Mouse (Mus musculus) ES-E14 (cell line): ENCODE measurements around the gene Grsf1. TPM values are rescaled to one million over a fixed set of nuclear protein-coding genes. Genes with fewer than 3 reads are reported as not detected.
A peak's percentile ranks its signal among the peaks of the same experiment; 100 is the strongest.

Experiments
- DNase-seq: peaks from one replicate; pipeline ENCODE4 v3.0.0-alpha.2; 2013; ENCODE audit warnings: low read depth, low spot score
- H3K27ac ChIP-seq: 2 replicates; pipeline ENCODE4 v1.5.1; 2012; ENCODE audit warnings: low read depth, mild to moderate bottlenecking, low read length, moderate library complexity, mixed read lengths; ENCODE audit not compliant: poor library complexity, insufficient read depth, severe bottlenecking
- H3K36me3 ChIP-seq: 2 replicates; pipeline ENCODE4 v1.6.1; 2012; ENCODE audit warnings: mild to moderate bottlenecking, low read length, moderate library complexity, mixed read lengths; ENCODE audit not compliant: control insufficient read depth, poor library complexity, insufficient read depth, severe bottlenecking
- H3K4me1 ChIP-seq, 2 experiments: fragments of 150-350 bp in 1 of 2; sonication (generic) in 1 of 2; 2 replicates each; pipeline ENCODE4 v1.6.1; 2012; ENCODE audit warnings: low read length in 2 of 2, mild to moderate bottlenecking in 1 of 2, mixed read lengths in 1 of 2; ENCODE audit not compliant: control insufficient read depth in 2 of 2, insufficient read depth in 2 of 2, poor library complexity in 1 of 2
- H3K4me3 ChIP-seq, 2 experiments: fragments of 150-350 bp in 1 of 2; sonication (generic) in 1 of 2; 2 replicates each; pipeline ENCODE4 v1.5.1; 2012; ENCODE audit warnings: low read length in 2 of 2, low read depth in 1 of 2, mild to moderate bottlenecking in 1 of 2, mixed read lengths in 1 of 2; ENCODE audit not compliant: insufficient read depth in 1 of 2, poor library complexity in 1 of 2, severe bottlenecking in 1 of 2
- H3K9ac ChIP-seq: 2 replicates; pipeline ENCODE4 v1.6.1; 2012; ENCODE audit warnings: low read depth, mild to moderate bottlenecking, low read length, mixed read lengths; ENCODE audit not compliant: poor library complexity, insufficient read depth, severe bottlenecking
- H3K9me3 ChIP-seq: fragments of 150-350 bp; sonication (generic); 2 replicates; pipeline ENCODE4 v1.6.1; 2012; ENCODE audit warnings: low read depth, mild to moderate bottlenecking, low read length; ENCODE audit not compliant: control insufficient read depth, insufficient read depth
- CHD2 ChIP-seq: IDR thresholded peaks from 2 replicates; pipeline ENCODE4 v1.6.1; 2014; ENCODE audit warnings: mild to moderate bottlenecking, low read depth, low read length, inconsistent platforms
- HCFC1 ChIP-seq: IDR thresholded peaks from 2 replicates; pipeline ENCODE4 v1.6.1; 2012; ENCODE audit warnings: low read length, inconsistent platforms, borderline replicate concordance; ENCODE audit not compliant: insufficient read depth
- MAFK ChIP-seq: IDR thresholded peaks from 2 replicates; pipeline ENCODE4 v1.6.1; 2014; ENCODE audit warnings: mild to moderate bottlenecking, low read depth, low read length, inconsistent platforms; ENCODE audit not compliant: insufficient read depth
- ZC3H11A ChIP-seq: IDR thresholded peaks from 2 replicates; pipeline ENCODE4 v1.6.1; 2012; ENCODE audit warnings: low read depth, mild to moderate bottlenecking, inconsistent platforms, low read length, borderline replicate concordance
- ZNF384 ChIP-seq: IDR thresholded peaks from 2 replicates; pipeline ENCODE4 v1.6.1; 2012; ENCODE audit warnings: low read depth, low read length, inconsistent platforms
- in situ Hi-C, 2 experiments: fragments of 600-800 bp; cut with MboI; formaldehyde crosslinking; loops; one replicate each; pipeline ENCODE4 v1.15.1; 2025; ENCODE audit warnings: low sequenced_read_pairs in 2 of 2, inconsistent platforms in 1 of 2; ENCODE audit not compliant: unreplicated experiment in 2 of 2
- total RNA-seq: library from RNA; depleted of rRNA; stranded (reverse); fragments of 300-350 nt; gene quantifications from 2 replicates; pipeline ENCODE4 v1.2.3, GENCODE M21; 2012; rRNA removed

Grsf1 gene
- total RNA-seq = 37.7 and 54.2 TPM in 2 replicates

DNA sequence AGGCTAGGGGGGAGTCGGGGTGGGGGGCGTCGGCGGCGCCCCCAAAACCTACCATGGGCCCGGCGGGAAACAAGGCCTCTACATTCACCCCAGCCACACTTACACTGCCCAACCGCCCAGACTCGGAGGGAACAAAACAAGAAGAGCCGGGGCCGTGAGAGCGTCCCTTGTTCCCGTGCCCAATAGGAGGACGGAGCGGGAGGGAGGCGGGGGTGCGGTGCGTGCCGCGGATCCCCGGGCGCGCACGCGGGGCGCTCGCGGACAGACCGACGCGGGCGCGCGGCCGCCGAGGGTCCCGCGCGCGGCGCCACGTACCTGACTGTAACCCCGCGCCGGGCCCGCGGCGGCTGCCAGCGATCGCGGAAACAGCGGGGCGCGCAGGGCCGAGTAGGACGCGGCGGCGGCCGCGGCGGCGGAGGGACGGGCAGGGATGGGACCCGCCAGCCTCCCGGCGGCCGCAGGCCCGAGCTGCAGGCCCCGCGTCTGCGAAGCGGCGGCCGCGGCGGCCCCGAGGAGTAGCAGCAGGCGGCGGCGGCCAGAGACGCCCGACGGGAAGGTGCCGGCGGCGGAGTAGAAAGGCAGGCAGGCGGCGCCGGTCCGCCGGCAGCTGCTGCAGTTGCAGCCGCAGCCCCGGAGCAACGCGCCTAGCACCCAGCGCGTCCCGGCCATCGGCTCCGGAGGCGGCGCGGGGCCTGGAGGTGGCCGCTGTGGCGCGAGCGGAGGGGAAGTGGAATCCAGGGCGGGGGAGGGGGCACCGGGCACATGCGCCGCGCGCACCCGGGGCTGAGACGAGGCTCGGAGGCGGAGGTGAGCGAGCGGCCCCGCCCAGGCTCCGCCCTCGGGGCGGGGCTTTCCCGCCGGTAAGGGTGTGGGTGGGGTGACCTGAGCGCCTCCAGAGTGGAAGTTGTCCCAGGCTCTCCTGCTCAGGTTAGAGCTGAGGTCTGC lies at the start of gene Grsf1:
Gene Grsf1, minus strand, starts transcription at position 729 of the 945 bp plus-strand sequence.
- Histone ChIP-seq H3K27ac (peak within 1 kb of the TSS; percentile 74), H3K4me3 (peak within 1 kb of the TSS; percentile 95 to 98), H3K4me1 (peaks cover 9 to 17% of the 10 kb centered on the region in 2 experiments), H3K9ac (peak within 1 kb of the TSS; percentile 94), H3K36me3 (peaks cover 7% of the 10 kb centered on the region; the same call in 1 of the 2 replicates), H3K9me3 (no peaks in the 10 kb centered on the region)
- DNase-seq = peak; percentile 83
- peak; percentile 13; the same call in 1 of the 2 replicates for TF ChIP-seq HCFC1
- no peak for TF ChIP-seq MAFK
- in situ Hi-C loops = no loop called here

DNA sequence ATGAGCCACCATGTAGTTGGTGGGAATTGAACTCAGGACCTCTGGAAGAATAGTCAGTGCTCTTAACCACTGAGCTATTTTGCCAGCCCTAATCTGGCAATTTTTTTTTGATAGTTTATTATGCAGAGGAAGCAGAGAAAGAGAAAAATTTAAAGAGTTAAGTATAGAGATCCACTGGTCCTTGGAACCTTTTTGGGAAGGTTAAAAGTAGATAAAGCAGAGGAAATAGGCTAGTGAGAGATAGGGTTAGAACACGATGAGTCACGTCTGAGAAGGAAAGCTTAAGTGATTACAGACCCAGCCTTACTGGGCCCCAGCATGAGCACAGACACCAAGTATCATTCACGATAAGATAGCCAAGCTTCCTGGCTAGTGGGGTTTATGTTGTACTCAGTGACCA lies 48.1 kb upstream of the Grsf1 start:
- in situ Hi-C loops = no loop called here
- no peak overlapping the region for H3K27ac ChIP-seq

DNA sequence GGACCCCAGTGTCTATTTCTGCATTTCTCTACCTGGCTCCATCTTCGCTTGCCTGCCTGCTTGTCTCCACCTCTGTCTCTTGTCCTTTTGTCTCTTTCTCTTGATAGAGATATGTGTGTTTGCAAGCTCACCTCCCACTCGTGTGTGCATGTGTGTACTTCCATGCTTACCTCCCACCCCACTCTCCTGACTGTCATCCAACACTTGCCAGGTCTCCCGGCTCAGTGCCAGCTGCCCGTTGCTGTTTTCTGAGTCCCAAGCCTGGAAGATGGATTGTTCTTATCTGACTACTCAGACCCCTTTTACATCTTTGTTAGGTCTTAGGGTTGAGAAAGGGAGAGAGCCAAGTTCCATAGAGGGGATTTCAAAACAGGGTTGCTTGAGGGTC lies 46.2 kb upstream of the Grsf1 start:
- no peaks in the 10 kb centered on the region for H3K36me3 ChIP-seq

More for the DNA sequence above, 48.1 kb upstream of the Grsf1 start:
- Histone ChIP-seq H3K4me3 (no peak overlapping the region), H3K4me1 (peaks cover 3 to 9% of the 10 kb centered on the region in 2 experiments; a peak in 2 of 4 replicates), H3K9me3 (no peaks in the 10 kb centered on the region), H3K36me3 (no peaks in the 10 kb centered on the region), H3K9ac (no peak overlapping the region)
- TF ChIP-seq HCFC1 = no peak
- TF ChIP-seq ZNF384 = no peak
- TF ChIP-seq CHD2 = no peak
- no peak for TF ChIP-seq MAFK
- no peak for TF ChIP-seq ZC3H11A
- DNase-seq = no peak

GRCm38 (mm10) chr5:88721565-88722212 lies 45.7 kb upstream of the Grsf1 start:
- Histone ChIP-seq H3K9me3 (no peaks in the 10 kb centered on the region), H3K36me3 (no peaks in the 10 kb centered on the region), H3K4me1 (peaks cover 3 to 9% of the 10 kb centered on the region in 2 experiments; a peak in 2 of 4 replicates), H3K4me3 (peak overlapping the region; percentile 80 to 95), H3K9ac (peak overlapping the region; percentile 86), H3K27ac (no peak overlapping the region)
- no peak for TF ChIP-seq ZNF384
- no peak for TF ChIP-seq ZC3H11A
- TF ChIP-seq HCFC1 = no peak
- no peak for DNase-seq
- in situ Hi-C loops = no loop called here

More for the DNA sequence above, 46.2 kb upstream of the Grsf1 start:
- Histone ChIP-seq H3K4me3 (peak overlapping the region; percentile 80 to 95; a peak in 2 of 4 replicates), H3K4me1 (peaks cover 3 to 9% of the 10 kb centered on the region in 2 experiments; a peak in 2 of 4 replicates), H3K9me3 (no peaks in the 10 kb centered on the region), H3K27ac (no peak overlapping the region), H3K9ac (no peak overlapping the region)
- no peak for DNase-seq
- no peak for TF ChIP-seq MAFK
- TF ChIP-seq ZNF384 = no peak
- no peak for TF ChIP-seq HCFC1
- TF ChIP-seq ZC3H11A = no peak
- no peak for TF ChIP-seq CHD2
- in situ Hi-C loops = no loop called here
